Mouse (Mus musculus) intestine, postnatal 0 days (tissue): ENCODE measurements around the gene Ralgps1. TPM values are rescaled to one million over a fixed set of nuclear protein-coding genes. Genes with fewer than 3 reads are reported as not detected.

Experiments used
- ATAC-seq: fragments of 200-750 bp; cut with Nextera tagmentation; 2 replicates; pipeline ENCODE4 v1.8.0; 2017; ENCODE audit warnings: mild to moderate bottlenecking, moderate TSS enrichment, moderate library complexity
- H3K27ac ChIP-seq: fragments of 300-500 bp; sonication (generic); 2 replicates; pipeline ENCODE4 v1.5.1; 2014; ENCODE audit warnings: mild to moderate bottlenecking, low read depth, low read length, moderate library complexity
- H3K27me3 ChIP-seq: fragments of 300-500 bp; sonication (generic); replicated peaks from 2 replicates; pipeline ENCODE4 v1.6.1; 2014; ENCODE audit warnings: low read length, mixed read lengths; ENCODE audit not compliant: control insufficient read depth, insufficient read depth
- H3K36me3 ChIP-seq: fragments of 300-500 bp; sonication (generic); 2 replicates; pipeline ENCODE4 v1.6.1; 2014; ENCODE audit warnings: mild to moderate bottlenecking, moderate library complexity; ENCODE audit not compliant: control insufficient read depth, insufficient read depth
- H3K4me1 ChIP-seq: fragments of 300-500 bp; sonication (generic); replicated peaks from 2 replicates; pipeline ENCODE4 v1.6.1; 2014; ENCODE audit warnings: antibody characterized with exemption, low read length, mixed read lengths; ENCODE audit not compliant: control insufficient read depth, insufficient read depth
- H3K4me2 ChIP-seq: fragments of 300-500 bp; sonication (generic); replicated peaks from 2 replicates; pipeline ENCODE4 v1.6.1; 2014; ENCODE audit warnings: low read depth, mild to moderate bottlenecking, moderate library complexity
- H3K4me3 ChIP-seq: fragments of 300-500 bp; sonication (generic); 2 replicates; pipeline ENCODE4 v1.5.1; 2014; ENCODE audit warnings: low read depth, low read length
- H3K9ac ChIP-seq: fragments of 300-500 bp; sonication (generic); 2 replicates; pipeline ENCODE4 v1.6.1; 2014; ENCODE audit warnings: mild to moderate bottlenecking, low read depth, low read length
- H3K9me3 ChIP-seq: fragments of 300-500 bp; sonication (generic); 2 replicates; pipeline ENCODE4 v1.6.1; 2016; ENCODE audit warnings: mixed run types; ENCODE audit not compliant: control insufficient read depth
- CTCF ChIP-seq: sonication (generic); IDR thresholded peaks from 2 replicates; pipeline ENCODE4 v1.5.1; 2016; ENCODE audit warnings: low read depth, mild to moderate bottlenecking, control low read depth, antibody characterized with exemption, moderate library complexity
- WGBS: fragments of 180-500 bp; shearing (Covaris S2); extraction: QIAGEN DNeasy Blood & Tissue Kit; methylation state at CpG from one replicate; pipeline ENCODE4 v1.1.7; 2014; 5-methylcytosine and 5-hydroxymethylcytosine counted together
- polyA plus RNA-seq: library from polyadenylated mRNA; unstranded; fragments of >200 nt; fragmentation: Nextera tagmentation; extraction: Ambion mirVana; gene quantifications from 2 replicates; pipeline ENCODE4 v1.2.1, GENCODE M21; 2015

Gene Ralgps1
- polyA plus RNA-seq, 1 experiment from 2014 or later, result 4.0 TPM

GRCm38 (mm10) chr2:33365703-33366471, 5.4 kb downstream of the Ralgps1 start:
- no peaks in the 10 kb centered on the region for H3K27me3 ChIP-seq
- 52% methylated on average over 9 of the region's 9 CpGs for WGBS
- no peaks in the 10 kb centered on the region; the same call in none of the 2 replicates for H3K36me3 ChIP-seq
- peak overlapping the region; percentile 41 for H3K27ac ChIP-seq
- no peaks in the 10 kb centered on the region for H3K9me3 ChIP-seq
- H3K4me3 ChIP-seq, result no peak overlapping the region
- peaks cover 17% of the 10 kb centered on the region; the same call in 1 of the 2 replicates for H3K4me1 ChIP-seq
- no peak for ATAC-seq
- no peak overlapping the region for H3K4me2 ChIP-seq
- no peak for TF ChIP-seq CTCF
- H3K9ac ChIP-seq, result no peak overlapping the region

GRCm38 (mm10) chr2:33364656-33365055, 6.6 kb downstream of the Ralgps1 start:
- 78% methylated on average over 4 of the region's 4 CpGs for WGBS
- no peaks in the 10 kb centered on the region; the same call in none of the 2 replicates for H3K36me3 ChIP-seq
- no peak for ATAC-seq
- peak overlapping the region; percentile 41; the same call in 1 of the 2 replicates for H3K27ac ChIP-seq
- no peaks in the 10 kb centered on the region for H3K27me3 ChIP-seq
- H3K9me3 ChIP-seq, result no peaks in the 10 kb centered on the region
- no peak overlapping the region for H3K4me2 ChIP-seq
- no peak overlapping the region for H3K9ac ChIP-seq
- H3K4me1 ChIP-seq, result peaks cover 21% of the 10 kb centered on the region
- H3K4me3 ChIP-seq, result no peak overlapping the region
- no peak for TF ChIP-seq CTCF

- WGBS, result 60% methylated on average over 4 of the region's 4 CpGs
- Histone ChIP-seq H3K27me3 (no peaks in the 10 kb centered on the region), H3K4me1 (peaks cover 22% of the 10 kb centered on the region), H3K4me3 (no peak overlapping the region), H3K4me2 (no peak overlapping the region), H3K27ac (peak overlapping the region; percentile 76), H3K36me3 (no peaks in the 10 kb centered on the region; the same call in none of the 2 replicates), H3K9me3 (no peaks in the 10 kb centered on the region), H3K9ac (no peak overlapping the region)
- no peak for TF ChIP-seq CTCF
- no peak; the same call in 1 of the 2 replicates for ATAC-seq
Measured at GRCm38 (mm10) chr2:33363890-33364289, 7.4 kb downstream of the Ralgps1 start.

GRCm38 (mm10) chr2:33361139-33361716, 10.1 kb downstream of the Ralgps1 start:
- 0 out of 2 replicates have a peak overlapping the region, but pooled peaks have one; percentile 14 for H3K4me2 ChIP-seq
- H3K9ac ChIP-seq, result no peak overlapping the region
- no peaks in the 10 kb centered on the region for H3K9me3 ChIP-seq
- ATAC-seq, result peak; percentile 93
- TF ChIP-seq CTCF, result no peak
- no peaks in the 10 kb centered on the region; the same call in 1 of the 2 replicates for H3K36me3 ChIP-seq
- WGBS, result 38% methylated on average over 9 of the region's 9 CpGs
- H3K27me3 ChIP-seq, result no peaks in the 10 kb centered on the region
- peak overlapping the region; percentile 90 for H3K27ac ChIP-seq
- H3K4me3 ChIP-seq, result no peak overlapping the region
- peaks cover 16% of the 10 kb centered on the region for H3K4me1 ChIP-seq

- peak overlapping the region; percentile 90 for H3K27ac ChIP-seq
- TF ChIP-seq CTCF, result no peak
- H3K4me3 ChIP-seq, result no peak overlapping the region
- no peaks in the 10 kb centered on the region; the same call in 1 of the 2 replicates for H3K36me3 ChIP-seq
- H3K4me1 ChIP-seq, result peaks cover 10% of the 10 kb centered on the region
- no peaks in the 10 kb centered on the region for H3K9me3 ChIP-seq
- 0 out of 2 replicates have a peak overlapping the region, but pooled peaks have one; percentile 14 for H3K4me2 ChIP-seq
- H3K9ac ChIP-seq, result 0 out of 2 replicates have a peak overlapping the region, but pooled peaks have one; percentile 22
- no peaks in the 10 kb centered on the region for H3K27me3 ChIP-seq
- 55% methylated on average over 3 of the region's 3 CpGs for whole genome bisulfite sequencing
- peak; percentile 51 for ATAC-seq
Measured at GRCm38 (mm10) chr2:33360564-33360963, 10.7 kb downstream of the Ralgps1 start.

- H3K27ac ChIP-seq, result no peak overlapping the region
- no peak for TF ChIP-seq CTCF
- no peak for ATAC-seq
- H3K9me3 ChIP-seq, result no peaks in the 10 kb centered on the region
- no peaks in the 10 kb centered on the region; the same call in 1 of the 2 replicates for H3K36me3 ChIP-seq
- H3K4me2 ChIP-seq, result no peak overlapping the region
- no peaks in the 10 kb centered on the region for H3K27me3 ChIP-seq
- 82% methylated on average over 8 of the region's 8 CpGs for WGBS
- no peak overlapping the region for H3K9ac ChIP-seq
- H3K4me3 ChIP-seq, result no peak overlapping the region
- peaks cover 5% of the 10 kb centered on the region for H3K4me1 ChIP-seq
Measured at GRCm38 (mm10) chr2:33359184-33359583, 12.1 kb downstream of the Ralgps1 start.
